Comparison of ENCODE assay signal across 21 mouse cellular contexts in genomic region chr4:71866948-71867347, GRCm38 (mm10).
DNase-seq lines count a peak whose midpoint lies in the region; ATAC-seq lines count a peak whose summit lies in the region.
"Had no signal": no experiment of that assay in that cellular context is flagged by ENCODE, and none has a peak within 500 bp of the region (broad histone marks: within the 10 kb centered on the region; RNA-seq: fewer than 3 reads in every experiment).

No protein-coding gene starts in this region.

- H3K9me3 ChIP-seq in midbrain, embryonic 14.5 days (ENCODE audit: control insufficient read depth, low read length) = no peaks in the 10 kb centered on the region
- no peaks in the 10 kb centered on the region for H3K9me3 ChIP-seq in midbrain, embryonic 15.5 days
- H3K9me3 ChIP-seq: embryonic facial prominence, embryonic 12.5 days; forebrain, embryonic 15.5 days; heart, embryonic 15.5 days; hindbrain, embryonic 10.5 days; intestine, embryonic 15.5 days had no signal

- no peak overlapping the region for H3K4me2 ChIP-seq in midbrain, embryonic 14.5 days (ENCODE audit: low read length)
- H3K4me2 ChIP-seq in midbrain, embryonic 15.5 days = no peak overlapping the region
- H3K4me2 ChIP-seq: embryonic facial prominence, embryonic 12.5 days; forebrain, embryonic 15.5 days; heart, embryonic 11.5 days; heart, embryonic 15.5 days; hindbrain, embryonic 14.5 days; intestine, embryonic 15.5 days had no signal

- H3K36me3 ChIP-seq in midbrain, embryonic 14.5 days (ENCODE audit: control insufficient read depth, insufficient read depth, low read length) = no peaks in the 10 kb centered on the region
- H3K36me3 ChIP-seq in midbrain, embryonic 15.5 days (replicated peaks) = no peaks in the 10 kb centered on the region
- H3K36me3 ChIP-seq: embryonic facial prominence, embryonic 12.5 days; forebrain, embryonic 15.5 days; heart, embryonic 15.5 days; hindbrain, embryonic 10.5 days; intestine, embryonic 15.5 days had no signal

- no peak overlapping the region for H3K4me3 ChIP-seq in midbrain, embryonic 14.5 days (replicated peaks; ENCODE audit: low read depth, low read length)
- no peak overlapping the region for H3K4me3 ChIP-seq in midbrain, embryonic 15.5 days
- H3K4me3 ChIP-seq: embryonic facial prominence, embryonic 12.5 days; forebrain, embryonic 15.5 days; heart, adult 2 months; heart, embryonic 15.5 days; hindbrain, embryonic 10.5 days; intestine, embryonic 15.5 days had no signal

- DNase-seq in frontal cortex, postnatal 36 days (ENCODE audit: low spot score in 2 of 2) = no peak
- DNase-seq in midbrain, embryonic 14.5 days = peak; percentile 19
- peak; percentile 14 for DNase-seq in forelimb bud, embryonic 11.5 days (ENCODE audit: low read depth, low spot score)
- no peak for DNase-seq in heart, postnatal 14 days
- DNase-seq: adrenal gland, postnatal 14 days; cerebellum, adult 2 months; cerebellum, postnatal 10 days; heart, adult 2 months; kidney, adult 2 months had no signal

- intact Hi-C loops in heart, postnatal 14 days (cut with DNase I) = no loop called here

- WGBS in midbrain, embryonic 14.5 days = 62% methylated on average over 1 of the region's 1 CpGs
- 59% methylated on average over 1 of the region's 1 CpGs for WGBS in midbrain, embryonic 15.5 days

- H3K4me1 ChIP-seq in midbrain, embryonic 14.5 days (ENCODE audit: control insufficient read depth, insufficient read depth, low read length) = no peaks in the 10 kb centered on the region
- no peaks in the 10 kb centered on the region for H3K4me1 ChIP-seq in midbrain, embryonic 15.5 days
- H3K4me1 ChIP-seq: embryonic facial prominence, embryonic 12.5 days; forebrain, embryonic 15.5 days; heart, embryonic 15.5 days; hindbrain, embryonic 10.5 days; intestine, embryonic 15.5 days had no signal

- H3K27me3 ChIP-seq in midbrain, embryonic 14.5 days (ENCODE audit: control insufficient read depth, insufficient read depth, low read length) = no peaks in the 10 kb centered on the region
- H3K27me3 ChIP-seq in midbrain, embryonic 15.5 days (replicated peaks) = no peaks in the 10 kb centered on the region
- H3K27me3 ChIP-seq: CH12.LX; embryonic facial prominence, embryonic 12.5 days; forebrain, embryonic 15.5 days; heart, embryonic 15.5 days; intestine, embryonic 15.5 days; Patski had no signal

- no peak overlapping the region for H3K9ac ChIP-seq in midbrain, embryonic 14.5 days (replicated peaks; ENCODE audit: low read length)
- H3K9ac ChIP-seq in midbrain, embryonic 15.5 days = no peak overlapping the region
- H3K9ac ChIP-seq: embryonic facial prominence, embryonic 12.5 days; forebrain, embryonic 15.5 days; heart, embryonic 15.5 days; hindbrain, embryonic 14.5 days; intestine, embryonic 15.5 days had no signal

- ATAC-seq in frontal cortex, adult (ENCODE audit: low TSS enrichment) = peak; percentile 65
- ATAC-seq in midbrain, embryonic 14.5 days (ENCODE audit: low FRiP score, low TSS enrichment) = no peak
- no peak for ATAC-seq in midbrain, embryonic 15.5 days (replicated peaks)
- ATAC-seq: activated CD4-positive, CD25-positive, alpha-beta regulatory T cell, adult 4 months; forebrain, embryonic 15.5 days; intestine, embryonic 15.5 days; Patski had no signal

- H3K27ac ChIP-seq in midbrain, embryonic 14.5 days (replicated peaks; ENCODE audit: low read depth, low read length) = no peak overlapping the region
- H3K27ac ChIP-seq in midbrain, embryonic 15.5 days = no peak overlapping the region
- H3K27ac ChIP-seq: embryonic facial prominence, embryonic 12.5 days; forebrain, embryonic 15.5 days; heart, adult 2 months; heart, embryonic 15.5 days; hindbrain, embryonic 10.5 days; hindbrain, embryonic 14.5 days; intestine, embryonic 15.5 days had no signal

Comparison
In these comparisons a context has a peak if more than half of its experiments do, and no peak if none do; other contexts are left out.
1. DNase-seq: peak in midbrain, embryonic 14.5 days (single experiment) and forelimb bud, embryonic 11.5 days (single experiment); none in frontal cortex, postnatal 36 days (0 of 2) and heart, postnatal 14 days (0 of 2).